Mouse (Mus musculus): Measurements from ENCODE around the gene Ces2h. TPM values are rescaled to one million over a fixed set of nuclear protein-coding genes. Genes with fewer than 3 reads are reported as not detected.

Ces2h gene
- not detected in 2 replicates for polyA plus RNA-seq (2012; rRNA removed)

GRCm38 (mm10) chr8:105000586-105000985 lies at the start of gene Ces2h:
Gene Ces2h, plus strand, starts transcription at chr8:105000853.

GRCm38 (mm10) chr8:104961537-104961961 lies 39.1 kb upstream of the Ces2h start, which contains the start of gene Ces2g:
Gene Ces2g, plus strand, starts transcription at chr8:104961718.

GRCm38 (mm10) chr8:105048371-105048854 lies 47.8 kb downstream of the Ces2h start, which contains the start of gene Ces3a:
Gene Ces3a, plus strand, starts transcription at chr8:105048601.

Other genes with a start within 250 kb of the Ces2h start
- gene Ces2b, start 169.3 kb upstream of the Ces2h start, polyA plus RNA-seq (2012; rRNA removed) = 0.19 and 0.29 TPM in 2 replicates
- gene Ces2c, start 153.8 kb upstream of the Ces2h start, polyA plus RNA-seq (2012; rRNA removed) = 0.05 TPM in 1 of 2 replicates, not detected in the other
- gene Ces2e, start 74.6 kb upstream of the Ces2h start, polyA plus RNA-seq (2012; rRNA removed) = not detected in 2 replicates
- gene Ces2f, start 53.5 kb upstream of the Ces2h start, polyA plus RNA-seq (2012; rRNA removed) = not detected in 2 replicates
- gene Ces2g, start 39.1 kb upstream of the Ces2h start, polyA plus RNA-seq (2012; rRNA removed) = 0.08 and 0.11 TPM in 2 replicates
- gene Ces3a, start 47.7 kb downstream of the Ces2h start, polyA plus RNA-seq (2012; rRNA removed) = not detected in 2 replicates
- gene Ces3b, start 82.9 kb downstream of the Ces2h start, polyA plus RNA-seq (2012; rRNA removed) = not detected in 2 replicates
- 0.04 and 0.08 TPM in 2 replicates for gene Ces4a, start 130.9 kb downstream of the Ces2h start, polyA plus RNA-seq (2012; rRNA removed)
- 27.4 and 27.6 TPM in 2 replicates for gene Cbfb, start 169.8 kb downstream of the Ces2h start, polyA plus RNA-seq (2012; rRNA removed)
- gene D230025D16Rik, start 224.3 kb downstream of the Ces2h start, polyA plus RNA-seq (2012; rRNA removed) = 37.4 and 39.4 TPM in 2 replicates

All from central nervous system, embryonic 18 days (tissue).